Mouse (Mus musculus) embryonic facial prominence, embryonic 12.5 days (tissue): ENCODE measurements at regions not wholly inside any gene's neighbourhood (a gene's known extent, or its start where the extent isn't known, plus 50 kb on each side); places are given as distances from the start of the nearest gene placed in this dataset.

Source experiments
- ATAC-seq: fragments of 200-750 bp; cut with Nextera tagmentation; 2 replicates; pipeline ENCODE4 v1.8.0; 2017; ENCODE audit not compliant: insufficient number of reproducible peaks, insufficient read depth, low FRiP score, low TSS enrichment
- H3K27ac ChIP-seq: fragments of 300-500 bp; sonication (generic); 2 replicates; pipeline ENCODE4 v1.5.1; 2016; ENCODE audit warnings: mild to moderate bottlenecking
- H3K27me3 ChIP-seq: fragments of 300-500 bp; sonication (generic); 2 replicates; pipeline ENCODE4 v1.6.1; 2016; ENCODE audit warnings: mild to moderate bottlenecking, moderate library complexity
- H3K36me3 ChIP-seq: fragments of 300-500 bp; sonication (generic); 2 replicates; pipeline ENCODE4 v1.6.1; 2016; ENCODE audit warnings: mild to moderate bottlenecking
- H3K4me1 ChIP-seq: fragments of 300-500 bp; sonication (generic); 2 replicates; pipeline ENCODE4 v1.6.1; 2016
- H3K4me2 ChIP-seq: fragments of 300-500 bp; sonication (generic); replicated peaks from 2 replicates; pipeline ENCODE4 v1.6.1; 2016; ENCODE audit warnings: mild to moderate bottlenecking, moderate library complexity
- H3K4me3 ChIP-seq: fragments of 300-500 bp; sonication (generic); 2 replicates; pipeline ENCODE4 v1.5.1; 2016; ENCODE audit warnings: mild to moderate bottlenecking
- H3K9ac ChIP-seq: fragments of 300-500 bp; sonication (generic); 2 replicates; pipeline ENCODE4 v1.6.1; 2016; ENCODE audit warnings: mild to moderate bottlenecking, moderate library complexity
- H3K9me3 ChIP-seq: fragments of 300-500 bp; sonication (generic); 2 replicates; pipeline ENCODE4 v1.6.1; 2016; ENCODE audit warnings: mild to moderate bottlenecking, moderate library complexity
- WGBS: fragments of 180-500 bp; shearing (Covaris S2); methylation state at CpG from one replicate; pipeline ENCODE4 v1.1.7; 2016; 5-methylcytosine and 5-hydroxymethylcytosine counted together

- ATAC-seq = 0 out of 2 replicates have a peak, but pooled peaks have one; percentile 56
Measured at GRCm38 (mm10) chr4:24154418-24154817, 341.8 kb upstream of the Mms22l start.

GRCm38 (mm10) chr4:24173750-24174149 is 322.5 kb upstream of the Mms22l start:
- no peaks in the 10 kb centered on the region for H3K27me3 ChIP-seq
- H3K27ac ChIP-seq = no peak overlapping the region
- 45% methylated on average over 2 of the region's 2 CpGs for WGBS
- ATAC-seq = no peak
- no peaks in the 10 kb centered on the region for H3K9me3 ChIP-seq
- no peak overlapping the region for H3K4me3 ChIP-seq
- H3K9ac ChIP-seq = no peak overlapping the region
- H3K4me1 ChIP-seq = no peaks in the 10 kb centered on the region
- no peak overlapping the region for H3K4me2 ChIP-seq
- H3K36me3 ChIP-seq = no peaks in the 10 kb centered on the region

More at GRCm38 (mm10) chr4:24154418-24154817, 341.8 kb upstream of the Mms22l start:
- WGBS = 16% methylated on average over 8 of the region's 8 CpGs
- Histone ChIP-seq H3K27me3 (no peaks in the 10 kb centered on the region), H3K36me3 (no peaks in the 10 kb centered on the region), H3K27ac (no peak overlapping the region), H3K4me1 (no peaks in the 10 kb centered on the region), H3K9me3 (no peaks in the 10 kb centered on the region), H3K4me2 (no peak overlapping the region), H3K4me3 (no peak overlapping the region), H3K9ac (no peak overlapping the region)

DNA sequence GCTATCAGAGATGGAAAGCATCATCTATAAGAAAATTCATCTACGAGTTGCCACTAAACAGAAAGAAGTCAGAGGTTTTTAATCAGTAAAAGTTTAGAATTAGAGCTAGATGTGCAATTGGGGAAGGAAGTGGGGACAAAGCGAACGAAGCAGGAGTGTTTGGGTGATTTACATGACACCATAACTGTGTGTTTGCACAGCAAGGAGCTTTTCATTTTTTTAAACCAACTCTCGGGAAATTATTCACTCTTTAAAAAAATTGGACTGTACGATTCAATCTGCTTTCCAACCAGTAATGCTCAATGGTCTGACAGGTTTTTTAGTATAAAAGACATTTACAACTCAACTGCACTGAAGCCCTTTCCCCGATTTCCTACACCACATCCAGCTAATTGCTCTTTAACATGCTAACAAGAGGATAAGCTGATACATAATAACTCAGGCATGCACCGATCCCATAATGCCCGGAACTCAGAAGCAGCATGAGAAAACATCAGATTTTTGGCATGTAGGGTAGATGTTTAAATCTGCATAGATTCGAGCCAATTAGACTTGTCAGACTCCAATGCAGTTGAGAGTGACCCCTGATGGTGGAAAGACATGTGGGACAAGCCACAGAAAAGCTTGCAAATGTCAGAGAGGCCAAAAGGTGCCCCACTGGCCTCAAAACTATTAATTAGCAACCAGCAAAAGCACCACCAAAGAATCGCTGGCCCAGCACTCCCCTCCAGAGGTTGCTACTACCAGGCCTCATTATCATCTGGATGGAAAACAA is 282.8 kb upstream of the Mms22l start:
- no peak overlapping the region for H3K27ac ChIP-seq
- no peaks in the 10 kb centered on the region for H3K36me3 ChIP-seq
- no peak overlapping the region for H3K4me2 ChIP-seq
- 63% methylated on average over 10 of the region's 10 CpGs for WGBS
- no peaks in the 10 kb centered on the region for H3K4me1 ChIP-seq
- ATAC-seq = no peak
- H3K4me3 ChIP-seq = no peak overlapping the region
- no peaks in the 10 kb centered on the region for H3K27me3 ChIP-seq
- H3K9ac ChIP-seq = no peak overlapping the region
- no peaks in the 10 kb centered on the region for H3K9me3 ChIP-seq

- H3K27me3 ChIP-seq = no peaks in the 10 kb centered on the region
- ATAC-seq = no peak
- WGBS = 68% methylated on average over 3 of the region's 3 CpGs
- H3K27ac ChIP-seq = no peak overlapping the region
- no peaks in the 10 kb centered on the region for H3K36me3 ChIP-seq
- H3K4me3 ChIP-seq = no peak overlapping the region
- no peak overlapping the region for H3K9ac ChIP-seq
- no peaks in the 10 kb centered on the region for H3K9me3 ChIP-seq
- no peaks in the 10 kb centered on the region for H3K4me1 ChIP-seq
- no peak overlapping the region for H3K4me2 ChIP-seq
Measured at GRCm38 (mm10) chr4:24214037-24214362, 282.3 kb upstream of the Mms22l start.

GRCm38 (mm10) chr4:24218383-24218934 is 277.8 kb upstream of the Mms22l start:
- no peaks in the 10 kb centered on the region for H3K9me3 ChIP-seq
- ATAC-seq = no peak
- H3K36me3 ChIP-seq = no peaks in the 10 kb centered on the region
- no peak overlapping the region for H3K4me3 ChIP-seq
- H3K27me3 ChIP-seq = no peaks in the 10 kb centered on the region
- H3K4me1 ChIP-seq = no peaks in the 10 kb centered on the region
- no peak overlapping the region for H3K9ac ChIP-seq
- H3K4me2 ChIP-seq = no peak overlapping the region
- whole genome bisulfite sequencing = 34% methylated on average over 6 of the region's 6 CpGs
- no peak overlapping the region for H3K27ac ChIP-seq

GRCm38 (mm10) chr4:24219074-24219497 is 277.2 kb upstream of the Mms22l start:
- Histone ChIP-seq H3K9ac (no peak overlapping the region), H3K4me1 (no peaks in the 10 kb centered on the region), H3K4me3 (no peak overlapping the region), H3K27ac (no peak overlapping the region), H3K9me3 (no peaks in the 10 kb centered on the region), H3K27me3 (no peaks in the 10 kb centered on the region), H3K36me3 (no peaks in the 10 kb centered on the region), H3K4me2 (no peak overlapping the region)
- 79% methylated on average over 4 of the region's 4 CpGs for WGBS
- ATAC-seq = no peak

DNA sequence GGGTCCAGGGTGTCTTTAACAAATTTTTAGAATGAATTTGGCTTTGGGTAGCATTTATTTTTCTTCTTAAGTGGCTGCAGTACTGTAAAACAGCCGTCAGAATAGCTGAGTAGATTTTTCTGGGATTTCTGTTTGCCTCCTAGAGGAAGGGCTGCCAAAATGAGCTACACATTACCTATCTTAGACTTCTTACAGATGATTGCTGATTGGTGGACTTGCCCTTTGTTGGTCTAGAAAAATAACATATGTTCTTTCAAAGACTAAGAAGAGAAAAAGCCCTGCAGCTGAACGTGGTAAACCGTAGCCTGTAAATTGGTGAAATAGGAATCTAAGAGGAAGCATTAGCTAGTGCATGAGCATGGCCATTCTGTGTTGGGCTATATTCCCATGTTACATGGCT is 276.7 kb upstream of the Mms22l start:
- no peak overlapping the region for H3K4me3 ChIP-seq
- WGBS = 59% methylated on average over 3 of the region's 3 CpGs
- no peaks in the 10 kb centered on the region for H3K36me3 ChIP-seq
- H3K9ac ChIP-seq = no peak overlapping the region
- H3K4me2 ChIP-seq = no peak overlapping the region
- H3K4me1 ChIP-seq = no peaks in the 10 kb centered on the region
- H3K9me3 ChIP-seq = no peaks in the 10 kb centered on the region
- ATAC-seq = no peak
- no peaks in the 10 kb centered on the region for H3K27me3 ChIP-seq
- H3K27ac ChIP-seq = no peak overlapping the region

DNA sequence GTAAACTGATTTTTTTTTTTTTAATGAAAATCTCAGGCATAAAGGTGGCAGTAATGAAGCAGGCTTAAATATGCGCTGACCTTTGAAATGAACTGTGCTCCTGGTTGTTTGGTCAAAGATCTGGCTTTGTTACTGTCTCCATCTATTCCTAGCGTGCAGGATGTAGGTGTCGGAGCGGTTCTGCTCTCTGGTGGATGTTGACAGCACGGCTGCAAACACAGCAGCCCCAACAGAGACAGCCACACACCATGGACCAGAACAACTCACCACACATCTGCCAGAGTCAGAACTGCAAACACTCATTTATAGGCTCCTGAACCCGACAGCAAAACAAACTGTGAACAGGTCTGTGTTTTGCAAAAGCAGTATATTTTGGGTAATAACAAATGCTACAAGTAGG is 251.1 kb upstream of the Mms22l start:
- no peak for ATAC-seq
- H3K4me2 ChIP-seq = no peak overlapping the region
- H3K4me1 ChIP-seq = no peaks in the 10 kb centered on the region
- no peak overlapping the region for H3K4me3 ChIP-seq
- H3K9ac ChIP-seq = no peak overlapping the region
- 64% methylated on average over 6 of the region's 6 CpGs for WGBS
- no peak overlapping the region for H3K27ac ChIP-seq
- H3K36me3 ChIP-seq = no peaks in the 10 kb centered on the region
- H3K9me3 ChIP-seq = no peaks in the 10 kb centered on the region
- no peaks in the 10 kb centered on the region for H3K27me3 ChIP-seq

GRCm38 (mm10) chr4:24248142-24249054 is 247.9 kb upstream of the Mms22l start:
- Histone ChIP-seq H3K36me3 (no peaks in the 10 kb centered on the region), H3K27ac (no peak overlapping the region), H3K4me2 (no peak overlapping the region), H3K9ac (no peak overlapping the region), H3K4me1 (no peaks in the 10 kb centered on the region), H3K9me3 (no peaks in the 10 kb centered on the region), H3K4me3 (no peak overlapping the region), H3K27me3 (no peaks in the 10 kb centered on the region)
- ATAC-seq = no peak
- WGBS = 76% methylated on average over 6 of the region's 6 CpGs

- Histone ChIP-seq H3K27me3 (no peaks in the 10 kb centered on the region), H3K9me3 (no peaks in the 10 kb centered on the region), H3K4me2 (no peak overlapping the region), H3K9ac (no peak overlapping the region), H3K27ac (no peak overlapping the region), H3K4me3 (no peak overlapping the region), H3K36me3 (no peaks in the 10 kb centered on the region), H3K4me1 (no peaks in the 10 kb centered on the region)
- WGBS = 27% methylated on average over 6 of the region's 6 CpGs
- no peak for ATAC-seq
Measured at GRCm38 (mm10) chr4:24249243-24249970, 246.8 kb upstream of the Mms22l start.

- Histone ChIP-seq H3K27ac (no peak overlapping the region), H3K27me3 (no peaks in the 10 kb centered on the region), H3K36me3 (no peaks in the 10 kb centered on the region), H3K4me2 (no peak overlapping the region), H3K9ac (no peak overlapping the region), H3K9me3 (0 out of 2 replicates have a peak, but pooled peaks cover 6% of the 10 kb centered on the region), H3K4me3 (no peak overlapping the region), H3K4me1 (no peaks in the 10 kb centered on the region)
- no peak for ATAC-seq
- WGBS = 40% methylated on average over 3 of the region's 3 CpGs
Measured at GRCm38 (mm10) chr4:24278154-24278553, 218.1 kb upstream of the Mms22l start.
